Mouse (Mus musculus): ENCODE measurements around the gene Myl4. TPM values are rescaled to one million over a fixed set of nuclear protein-coding genes. Genes with fewer than 3 reads are reported as not detected.

Gene Myl4
- polyA plus RNA-seq, 1 experiment from 2014 or later: 1.2 TPM

GRCm38 (mm10) chr11:104627616-104628301 lies 77.3 kb downstream of the Myl4 start:
- no peaks in the 10 kb centered on the region for H3K27me3 ChIP-seq
- no peak overlapping the region for H3K4me2 ChIP-seq
- H3K4me1 ChIP-seq: no peaks in the 10 kb centered on the region
- no peak overlapping the region for H3K9ac ChIP-seq
- H3K9me3 ChIP-seq (replicated peaks): no peaks in the 10 kb centered on the region
- WGBS: 39% methylated on average over 11 of the region's 11 CpGs
- no peak for ATAC-seq
- no peak overlapping the region for H3K27ac ChIP-seq
- H3K4me3 ChIP-seq: no peak overlapping the region
- H3K36me3 ChIP-seq (ENCODE audit: poor library complexity, severe bottlenecking): no peaks in the 10 kb centered on the region

- Histone ChIP-seq H3K27ac (no peak overlapping the region), H3K4me1 (no peaks in the 10 kb centered on the region), H3K4me3 (no peak overlapping the region), H3K36me3 (ENCODE audit: poor library complexity, severe bottlenecking) (no peaks in the 10 kb centered on the region), H3K9me3 (replicated peaks) (no peaks in the 10 kb centered on the region), H3K4me2 (no peak overlapping the region), H3K9ac (no peak overlapping the region), H3K27me3 (no peaks in the 10 kb centered on the region)
- no peak for ATAC-seq
- WGBS: 95% methylated on average over 5 of the region's 5 CpGs
Measured at GRCm38 (mm10) chr11:104628566-104628965, 78.1 kb downstream of the Myl4 start.

GRCm38 (mm10) chr11:104630185-104630835 lies 79.8 kb downstream of the Myl4 start:
- no peak overlapping the region for H3K27ac ChIP-seq
- no peak overlapping the region for H3K9ac ChIP-seq
- H3K4me2 ChIP-seq: no peak overlapping the region
- H3K4me3 ChIP-seq: no peak overlapping the region
- no peaks in the 10 kb centered on the region for H3K9me3 ChIP-seq (replicated peaks)
- WGBS: 85% methylated on average over 7 of the region's 7 CpGs
- H3K4me1 ChIP-seq: no peaks in the 10 kb centered on the region
- no peaks in the 10 kb centered on the region for H3K27me3 ChIP-seq
- no peak for ATAC-seq
- H3K36me3 ChIP-seq (ENCODE audit: poor library complexity, severe bottlenecking): no peaks in the 10 kb centered on the region

- WGBS: 78% methylated on average over 1 of the region's 1 CpGs
Measured at GRCm38 (mm10) chr11:104631306-104631705, 80.8 kb downstream of the Myl4 start.

GRCm38 (mm10) chr11:104637010-104637409 lies 86.5 kb downstream of the Myl4 start:
- H3K27me3 ChIP-seq: no peaks in the 10 kb centered on the region
- H3K36me3 ChIP-seq (ENCODE audit: poor library complexity, severe bottlenecking): no peaks in the 10 kb centered on the region

More at GRCm38 (mm10) chr11:104631306-104631705, 80.8 kb downstream of the Myl4 start:
- Histone ChIP-seq H3K4me3 (no peak overlapping the region), H3K27me3 (no peaks in the 10 kb centered on the region), H3K27ac (no peak overlapping the region), H3K4me2 (no peak overlapping the region), H3K9ac (no peak overlapping the region), H3K9me3 (replicated peaks) (no peaks in the 10 kb centered on the region), H3K4me1 (no peaks in the 10 kb centered on the region), H3K36me3 (ENCODE audit: poor library complexity, severe bottlenecking) (no peaks in the 10 kb centered on the region)
- no peak for ATAC-seq

GRCm38 (mm10) chr11:104638006-104638405 lies 87.5 kb downstream of the Myl4 start:
- Histone ChIP-seq H3K36me3 (ENCODE audit: poor library complexity, severe bottlenecking) (no peaks in the 10 kb centered on the region), H3K4me2 (no peak overlapping the region), H3K4me1 (no peaks in the 10 kb centered on the region), H3K4me3 (no peak overlapping the region), H3K9me3 (replicated peaks) (no peaks in the 10 kb centered on the region), H3K27ac (no peak overlapping the region), H3K27me3 (no peaks in the 10 kb centered on the region), H3K9ac (no peak overlapping the region)
- 47% methylated on average over 5 of the region's 5 CpGs for WGBS
- ATAC-seq: no peak

More at GRCm38 (mm10) chr11:104637010-104637409, 86.5 kb downstream of the Myl4 start:
- Histone ChIP-seq H3K9me3 (replicated peaks) (no peaks in the 10 kb centered on the region), H3K4me1 (no peaks in the 10 kb centered on the region), H3K4me2 (no peak overlapping the region), H3K27ac (no peak overlapping the region), H3K4me3 (no peak overlapping the region), H3K9ac (no peak overlapping the region)
- 95% methylated on average over 14 of the region's 14 CpGs for WGBS
- ATAC-seq: no peak

GRCm38 (mm10) chr11:104638906-104639305 lies 88.4 kb downstream of the Myl4 start:
- H3K9me3 ChIP-seq (replicated peaks): no peaks in the 10 kb centered on the region
- H3K4me1 ChIP-seq: no peaks in the 10 kb centered on the region
- no peak overlapping the region for H3K9ac ChIP-seq
- ATAC-seq: no peak
- no peaks in the 10 kb centered on the region for H3K27me3 ChIP-seq
- no peak overlapping the region for H3K4me2 ChIP-seq
- H3K36me3 ChIP-seq (ENCODE audit: poor library complexity, severe bottlenecking): no peaks in the 10 kb centered on the region
- H3K27ac ChIP-seq: no peak overlapping the region
- no peak overlapping the region for H3K4me3 ChIP-seq
- WGBS: 91% methylated on average over 2 of the region's 2 CpGs

GRCm38 (mm10) chr11:104639634-104640033 lies 89.2 kb downstream of the Myl4 start:
- Histone ChIP-seq H3K4me2 (no peak overlapping the region), H3K9me3 (replicated peaks) (no peaks in the 10 kb centered on the region), H3K36me3 (ENCODE audit: poor library complexity, severe bottlenecking) (no peaks in the 10 kb centered on the region), H3K27me3 (no peaks in the 10 kb centered on the region), H3K4me3 (no peak overlapping the region), H3K4me1 (no peaks in the 10 kb centered on the region), H3K27ac (no peak overlapping the region), H3K9ac (no peak overlapping the region)
- WGBS: 90% methylated on average over 9 of the region's 9 CpGs
- no peak for ATAC-seq

GRCm38 (mm10) chr11:104640894-104641293 lies 90.4 kb downstream of the Myl4 start:
- no peak overlapping the region for H3K9ac ChIP-seq
- no peak overlapping the region for H3K4me2 ChIP-seq
- H3K4me1 ChIP-seq: no peaks in the 10 kb centered on the region
- H3K27me3 ChIP-seq: no peaks in the 10 kb centered on the region
- no peak overlapping the region for H3K27ac ChIP-seq
- no peaks in the 10 kb centered on the region for H3K36me3 ChIP-seq (ENCODE audit: poor library complexity, severe bottlenecking)
- 80% methylated on average over 10 of the region's 10 CpGs for WGBS
- no peaks in the 10 kb centered on the region for H3K9me3 ChIP-seq (replicated peaks)
- no peak for ATAC-seq
- no peak overlapping the region for H3K4me3 ChIP-seq

- H3K4me3 ChIP-seq: no peak overlapping the region
- H3K27ac ChIP-seq: no peak overlapping the region
- no peaks in the 10 kb centered on the region for H3K36me3 ChIP-seq (ENCODE audit: poor library complexity, severe bottlenecking)
- no peak overlapping the region for H3K9ac ChIP-seq
- H3K4me2 ChIP-seq: no peak overlapping the region
- 88% methylated on average over 4 of the region's 4 CpGs for WGBS
- ATAC-seq: no peak
- H3K4me1 ChIP-seq: no peaks in the 10 kb centered on the region
- no peaks in the 10 kb centered on the region for H3K9me3 ChIP-seq (replicated peaks)
- no peaks in the 10 kb centered on the region for H3K27me3 ChIP-seq
Measured at GRCm38 (mm10) chr11:104643236-104643635, 92.8 kb downstream of the Myl4 start.
